Mouse (Mus musculus): Measurements from ENCODE around the gene Myo5c.

GRCm38 (mm10) chr9:75201506-75201905 lies 30.3 kb upstream of the Myo5c start:
- no peak for TF ChIP-seq CTCF (IDR thresholded peaks at IDR 0.05; ENCODE audit: extremely low read depth, insufficient read depth, low read length)
- TF ChIP-seq POLR2A (IDR thresholded peaks at IDR 0.05; ENCODE audit: extremely low read depth, insufficient read depth, low read length), result no peak

Measured in cortical plate, adult 2 months (tissue).